Mouse (Mus musculus) fibroblast of lung, adult 2 months (primary cell): ENCODE results near the gene Rgs12.

Experiments
- DNase-seq: peaks from one replicate; pipeline ENCODE4 v3.0.0-alpha.2; 2011; ENCODE audit warnings: low read depth

The Rgs12 gene

DNA sequence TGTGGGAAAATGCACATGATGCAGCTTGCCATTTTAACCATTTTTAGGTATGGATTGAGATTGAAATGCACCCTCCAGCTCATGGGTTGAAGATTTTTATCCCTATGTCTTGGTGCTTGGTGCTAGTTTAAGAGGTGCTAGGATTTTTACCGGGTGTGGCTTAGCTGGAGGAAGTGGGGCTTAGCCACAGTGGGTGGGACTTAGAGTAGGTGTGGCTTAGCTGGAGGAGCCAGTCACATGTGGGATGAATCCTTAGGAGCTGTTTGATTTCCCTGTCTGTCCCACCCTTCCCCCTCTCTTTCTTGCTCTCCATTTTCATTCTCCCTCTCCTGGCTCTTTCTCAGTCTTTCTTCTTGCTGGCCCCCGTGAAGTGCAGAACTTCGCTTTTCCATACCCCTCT, 32.5 kb downstream of the Rgs12 start:
- no peak for DNase-seq

DNA sequence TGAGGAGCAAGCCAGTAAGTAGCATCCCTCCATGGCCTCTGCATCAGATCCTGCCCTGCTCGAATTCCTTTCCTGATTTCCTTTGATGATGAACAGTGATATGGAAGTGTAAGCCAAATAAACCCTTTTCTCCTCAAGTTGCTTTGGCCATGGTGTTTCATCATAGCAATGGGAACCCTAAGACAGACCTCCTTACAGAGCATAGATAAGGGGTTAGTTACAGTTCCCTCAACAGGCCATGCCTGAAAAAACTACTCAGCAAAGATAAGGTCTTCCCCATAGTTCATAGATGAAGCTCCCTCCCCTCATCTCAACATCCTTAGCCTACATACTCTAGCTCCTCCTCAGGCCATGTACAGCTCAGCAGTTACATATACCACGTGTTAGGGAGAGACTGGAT, 35.7 kb downstream of the Rgs12 start:
- no peak for DNase-seq

DNA sequence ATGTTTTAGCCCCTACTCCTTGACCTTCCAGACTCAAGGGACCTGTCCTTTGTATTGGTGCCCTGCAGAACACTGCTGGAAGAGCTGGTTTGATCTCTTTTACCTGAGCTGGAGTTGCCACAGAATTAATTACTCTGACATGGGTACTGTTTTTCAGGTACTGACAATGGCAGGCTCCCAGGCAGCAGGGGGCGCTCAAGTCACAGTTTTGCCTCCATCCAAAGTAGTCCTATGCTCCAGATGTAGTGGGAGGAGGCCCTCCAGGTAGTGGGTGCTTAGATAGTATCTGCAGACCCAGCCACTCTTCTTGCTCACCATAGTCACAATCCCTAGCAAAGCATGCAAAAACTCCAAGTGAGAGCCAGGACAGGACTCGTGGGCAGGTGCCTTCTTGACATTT, 36.6 kb downstream of the Rgs12 start:
- no peak for DNase-seq

DNA sequence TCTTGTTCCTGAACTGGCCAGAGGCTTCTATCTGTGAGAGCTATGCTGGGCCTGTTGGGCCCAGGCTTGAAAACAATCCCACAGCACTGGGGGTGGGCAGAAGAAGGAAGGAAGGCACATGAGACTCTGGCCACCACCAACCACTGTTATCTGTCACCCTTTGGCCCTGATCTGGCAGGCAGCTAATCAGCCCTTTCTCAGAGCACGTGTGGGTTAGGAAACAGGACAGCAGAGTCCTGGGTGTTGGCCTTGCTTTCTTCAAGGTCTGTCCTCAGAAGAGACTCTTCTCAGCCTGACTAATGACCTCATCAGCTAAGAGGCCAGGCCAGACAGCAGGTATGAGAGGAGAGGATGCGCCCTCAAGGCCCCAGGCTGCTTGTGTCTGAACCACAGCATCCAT, 38.2 kb downstream of the Rgs12 start:
- no peak for DNase-seq

DNA sequence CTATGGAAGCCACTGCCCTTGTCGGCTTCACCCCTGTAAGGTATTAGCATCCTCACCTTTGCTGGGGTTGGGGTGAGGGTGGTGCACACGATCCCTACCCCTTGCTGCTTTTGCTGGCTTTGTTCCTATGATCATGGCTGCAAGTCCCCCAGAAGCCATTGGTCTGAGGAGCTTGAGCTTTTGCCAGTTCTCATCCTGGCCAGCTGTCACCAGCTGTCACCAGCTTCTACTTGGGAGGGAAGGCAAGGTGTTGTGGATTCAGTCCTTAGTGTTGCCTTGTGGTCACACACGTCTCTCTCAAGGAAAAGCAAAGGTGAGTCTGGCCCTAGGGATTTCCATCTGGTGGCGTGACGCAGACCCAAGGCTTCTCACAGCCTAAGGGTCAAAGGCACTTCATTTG, 39.4 kb downstream of the Rgs12 start:
- no peak for DNase-seq

DNA sequence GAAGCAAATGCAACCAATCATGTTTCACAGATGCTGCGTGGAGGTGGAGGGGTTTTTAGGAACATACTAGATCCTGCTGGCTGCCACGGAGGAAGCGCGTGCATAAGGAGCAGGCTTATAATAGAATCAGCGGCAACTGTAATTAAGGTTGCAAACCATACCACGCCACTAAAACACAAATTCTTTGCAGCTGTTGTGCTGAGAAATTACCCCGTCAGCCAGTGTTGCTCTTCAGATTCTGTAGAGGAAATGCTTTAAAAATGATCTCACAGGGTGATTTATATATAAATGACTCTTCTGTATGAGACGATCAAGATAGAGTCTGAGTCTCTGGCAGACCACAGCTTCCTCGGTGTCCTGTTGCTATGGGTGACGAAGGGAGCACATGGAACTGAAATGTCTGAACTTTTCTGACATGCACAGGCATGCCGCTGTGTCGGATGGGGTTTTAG, 40.1 kb downstream of the Rgs12 start:
- DNase-seq = peak; percentile 42

DNA sequence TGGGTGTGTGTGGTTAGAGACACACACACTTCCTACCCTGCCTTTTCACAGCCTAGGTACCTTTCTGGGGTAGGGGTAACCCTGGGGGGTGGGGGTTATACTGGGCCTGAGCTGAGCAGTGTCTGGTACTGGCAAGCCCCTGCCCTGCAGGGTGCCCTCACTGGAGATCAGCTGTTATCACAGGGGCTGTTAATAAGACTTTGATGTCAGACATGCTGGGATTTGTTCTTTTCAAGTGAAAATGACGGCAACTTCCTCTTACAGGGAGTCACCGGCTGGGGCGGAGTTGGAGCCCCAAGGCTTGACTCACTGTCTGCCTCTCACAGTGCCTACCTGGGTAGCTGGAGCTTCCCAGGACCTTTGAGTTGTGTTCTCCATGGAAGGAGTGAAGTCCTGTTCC, 49.5 kb downstream of the Rgs12 start:
- no peak for DNase-seq

DNA sequence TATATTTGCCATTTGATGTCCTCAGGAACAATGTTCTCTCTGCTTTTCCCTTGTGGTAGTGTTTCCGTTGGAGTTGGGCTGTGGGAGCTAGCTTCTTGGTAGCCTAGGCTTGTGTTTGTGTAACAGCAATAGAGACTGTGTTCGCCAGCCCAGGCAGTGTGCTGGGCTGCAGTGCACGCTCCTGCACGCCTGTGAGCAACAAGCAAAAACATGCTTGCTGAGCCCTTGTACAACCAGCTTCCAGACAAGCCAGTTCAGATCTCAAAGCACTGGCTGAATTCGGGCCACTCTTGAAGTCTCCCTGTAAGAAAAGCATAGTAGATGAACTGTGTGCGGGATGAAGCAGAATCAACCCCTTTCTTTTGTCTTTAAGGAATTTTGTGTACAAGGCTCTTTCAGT, 50.0 kb downstream of the Rgs12 start:
- no peak for DNase-seq

DNA sequence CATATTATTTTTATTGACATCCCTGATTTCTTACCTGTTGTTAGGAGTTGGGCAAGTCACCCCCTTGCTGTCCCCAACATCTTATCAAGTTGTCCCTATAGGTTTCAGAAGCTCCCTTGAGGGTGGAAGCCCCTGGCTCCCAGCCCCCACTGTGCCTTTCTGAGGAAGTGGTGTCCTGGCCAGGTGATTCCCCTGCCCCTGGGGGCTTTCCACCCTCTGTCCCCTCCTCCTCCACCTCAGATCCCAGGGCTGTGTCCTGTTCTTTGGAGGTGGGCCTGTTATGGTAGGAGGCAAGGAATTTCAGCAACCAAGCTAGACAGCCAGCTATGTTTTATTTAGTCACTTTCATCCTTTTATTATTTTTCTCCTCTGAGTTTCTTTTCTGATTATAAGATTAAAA, 51.1 kb downstream of the Rgs12 start:
- no peak for DNase-seq

DNA sequence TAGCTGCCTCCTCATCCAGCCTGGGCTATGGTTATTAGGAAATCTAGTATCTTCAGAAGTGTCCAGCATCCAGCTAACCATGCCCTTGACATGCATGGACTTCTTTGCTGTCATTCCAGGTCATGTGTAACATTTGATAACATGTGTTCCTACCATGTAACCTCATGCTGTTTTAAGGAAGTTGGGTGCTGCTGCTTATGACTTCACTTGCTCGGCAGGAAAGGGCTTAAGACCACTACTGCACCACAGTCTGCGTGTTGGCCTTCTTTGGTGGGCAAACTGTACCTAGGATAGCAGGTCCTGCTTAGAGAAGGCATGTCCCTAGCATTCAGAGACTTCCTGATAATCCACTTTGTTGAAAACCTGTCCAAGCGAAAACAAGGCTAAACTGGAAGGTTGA, 51.9 kb downstream of the Rgs12 start:
- no peak for DNase-seq

DNA sequence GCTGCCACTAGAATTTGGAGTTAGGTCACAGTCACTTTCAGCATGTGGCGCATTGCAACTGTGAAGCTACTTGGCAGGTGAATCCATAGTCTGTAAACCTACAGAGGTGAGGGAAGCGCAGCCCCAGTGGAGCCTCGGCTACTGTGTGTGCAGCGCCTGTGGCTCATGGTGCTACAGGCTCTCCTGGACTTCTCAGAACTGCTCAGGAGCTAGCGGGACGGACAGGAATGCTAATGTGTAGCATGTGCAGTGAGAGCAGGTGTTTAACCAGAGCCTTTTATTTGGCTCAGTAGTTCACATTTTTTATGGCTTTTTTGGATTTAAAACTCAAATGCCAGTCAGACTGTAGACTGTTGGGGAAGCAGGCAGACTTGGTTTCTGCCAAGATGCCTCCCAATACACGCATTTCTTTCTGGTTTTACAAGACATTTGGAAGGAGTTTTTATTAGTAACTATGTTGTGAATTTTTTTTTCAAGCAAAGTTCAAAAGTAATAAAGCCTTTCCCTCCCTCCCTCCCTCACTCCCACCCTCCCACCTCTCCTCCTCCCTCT, 54.4 kb downstream of the Rgs12 start:
- DNase-seq = no peak

DNA sequence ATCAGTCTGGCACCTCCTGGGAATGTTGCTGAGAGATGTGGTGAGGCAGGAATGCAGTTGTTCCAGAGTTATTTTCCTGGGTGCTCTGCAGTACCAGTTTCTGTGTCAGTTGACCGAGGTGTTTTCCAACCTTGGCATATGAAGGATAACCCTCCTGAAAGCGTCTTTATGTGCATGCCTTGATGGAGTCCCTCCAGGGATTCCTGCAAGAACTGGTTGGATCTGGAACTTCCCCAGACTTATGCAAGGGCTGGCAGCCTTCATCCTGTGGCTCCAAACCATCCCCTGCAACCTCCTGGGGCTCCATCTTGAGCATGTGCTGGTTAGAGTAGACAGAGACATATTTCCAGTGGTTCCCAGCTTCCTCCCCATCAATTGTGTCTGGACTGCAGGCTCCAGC, 55.5 kb downstream of the Rgs12 start:
- DNase-seq = no peak

DNA sequence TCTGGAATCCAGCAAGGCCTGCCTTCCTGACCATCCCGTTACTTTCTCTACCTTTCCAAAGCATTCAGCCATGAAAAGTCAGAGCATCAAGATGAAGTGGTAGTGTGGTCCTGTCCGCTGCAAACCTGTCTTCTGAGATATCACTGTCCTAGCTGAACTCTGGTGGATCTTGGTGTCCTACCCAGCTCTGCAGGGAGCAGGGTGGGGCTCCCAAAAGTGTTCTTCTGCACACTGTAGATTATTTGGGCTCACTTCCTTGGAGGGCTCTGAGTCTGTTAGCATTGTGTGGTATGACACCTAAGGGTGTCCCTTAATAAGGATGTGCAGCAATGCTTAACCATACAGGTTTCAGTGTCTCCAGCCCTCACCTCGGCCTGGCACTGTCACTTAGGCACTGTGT, 56.4 kb downstream of the Rgs12 start:
- no peak for DNase-seq

DNA sequence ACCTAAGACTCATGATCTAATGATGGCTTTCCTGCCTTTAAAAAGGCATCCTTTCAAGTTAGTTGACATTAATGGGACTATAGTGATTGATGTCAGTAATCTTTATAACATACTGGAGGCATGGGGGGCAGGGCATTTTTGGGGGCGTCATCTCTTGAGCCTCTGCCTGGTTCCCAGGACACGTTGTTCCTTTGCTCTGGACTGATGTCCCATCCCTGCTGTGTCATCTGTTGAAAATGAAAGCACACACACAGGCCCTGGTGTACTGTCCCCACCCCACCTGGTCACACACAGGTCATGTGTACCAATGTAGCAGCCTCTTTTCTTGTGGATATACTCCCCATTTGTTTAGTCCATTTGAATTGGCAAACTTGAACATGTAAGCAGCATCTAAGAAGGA, 57.4 kb downstream of the Rgs12 start:
- DNase-seq = no peak

DNA sequence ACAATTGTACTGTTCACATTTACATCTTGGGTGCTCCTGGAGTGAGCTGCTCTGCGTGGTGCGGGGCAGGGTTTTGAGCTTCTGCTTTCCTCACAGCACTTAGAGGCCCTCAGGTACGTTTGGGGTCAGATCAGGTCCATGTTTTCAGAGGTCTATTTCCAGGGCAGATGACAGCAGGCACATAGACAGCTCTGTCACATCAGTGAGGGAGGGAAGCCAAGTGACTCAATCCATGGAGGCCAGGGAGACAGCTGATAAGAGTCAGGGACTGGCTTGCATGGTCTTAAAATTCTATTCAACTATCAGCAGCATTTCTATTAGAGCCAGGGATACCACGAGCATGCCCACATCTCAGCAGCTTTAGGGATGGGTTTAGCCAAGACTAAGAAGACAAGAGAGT, 59.9 kb downstream of the Rgs12 start:
- DNase-seq = no peak

DNA sequence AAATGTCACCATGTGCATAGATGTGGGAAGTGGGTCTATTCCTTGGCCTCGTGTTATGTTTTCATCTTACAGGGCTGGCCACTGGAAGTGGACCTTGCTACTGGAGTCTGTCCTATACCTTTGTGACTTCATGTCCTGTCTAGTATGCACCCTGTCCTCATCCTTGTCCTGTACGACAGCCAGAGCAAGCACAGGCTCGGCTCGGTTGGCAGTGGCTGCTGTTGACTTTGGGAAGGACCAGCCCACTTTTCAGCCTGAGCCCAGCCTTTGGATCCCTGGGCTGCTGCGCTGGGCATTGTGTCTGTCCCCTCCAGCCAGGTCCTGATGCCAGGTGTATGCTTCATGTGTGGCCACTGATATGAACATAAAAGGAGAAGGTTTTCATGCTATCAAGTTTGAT, 61.4 kb downstream of the Rgs12 start:
- no peak for DNase-seq

DNA sequence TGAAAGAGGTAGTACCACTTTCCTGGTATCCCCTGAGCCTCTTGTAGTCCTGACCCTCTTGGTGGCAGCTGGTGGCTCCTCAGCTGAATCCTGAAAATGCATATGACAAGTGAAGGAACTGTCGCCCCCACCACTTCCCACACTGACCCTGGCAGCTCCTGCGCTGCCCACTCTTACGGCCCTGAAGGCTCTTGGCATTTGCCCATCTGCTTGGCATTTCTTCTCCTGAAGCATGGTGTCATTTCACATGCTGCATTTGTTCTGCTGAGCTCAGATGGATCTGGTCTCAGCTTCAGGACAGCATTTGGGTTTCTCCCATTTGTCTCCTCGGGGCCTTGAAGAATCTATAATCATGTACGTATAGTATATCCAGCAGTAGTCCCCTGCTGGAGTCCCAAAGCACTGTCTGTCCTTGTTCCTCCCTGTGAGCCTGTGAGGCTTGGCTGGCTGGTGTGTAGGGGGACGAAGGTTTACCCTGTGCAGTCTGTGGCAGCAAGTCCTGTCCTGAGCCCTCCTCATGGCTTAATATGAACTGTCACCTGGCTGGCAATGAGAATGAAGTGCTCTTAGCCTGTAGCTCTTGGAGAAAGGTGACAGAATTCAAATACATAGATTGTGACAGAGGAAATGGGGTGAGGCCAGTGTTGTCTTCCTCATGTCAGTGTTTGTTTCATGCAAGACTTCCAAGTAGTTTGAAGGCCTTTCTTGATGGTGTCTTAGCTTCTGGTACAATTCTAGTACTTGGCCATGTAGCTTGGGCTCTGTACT, 62.1 kb downstream of the Rgs12 start:
- DNase-seq = no peak

DNA sequence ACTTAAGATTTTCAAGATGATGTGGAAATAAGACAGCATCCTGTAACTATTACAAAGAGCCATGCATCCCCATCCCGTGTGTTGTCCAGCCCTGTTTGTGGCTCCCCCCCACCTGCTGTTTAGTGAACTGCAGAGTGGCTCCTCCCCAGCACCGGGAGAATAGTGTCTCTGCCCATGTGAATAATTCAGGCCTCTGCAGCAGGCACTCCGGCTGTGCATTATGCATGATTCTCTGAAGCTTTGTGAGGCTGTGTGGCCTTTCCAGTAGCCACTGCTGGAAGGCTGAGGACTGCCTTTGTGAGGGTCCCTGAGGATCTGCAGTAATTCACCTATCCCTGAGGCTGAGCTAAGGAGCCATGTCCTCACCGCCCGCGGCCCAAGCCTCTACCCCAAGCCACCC, 64.8 kb downstream of the Rgs12 start:
- no peak for DNase-seq

DNA sequence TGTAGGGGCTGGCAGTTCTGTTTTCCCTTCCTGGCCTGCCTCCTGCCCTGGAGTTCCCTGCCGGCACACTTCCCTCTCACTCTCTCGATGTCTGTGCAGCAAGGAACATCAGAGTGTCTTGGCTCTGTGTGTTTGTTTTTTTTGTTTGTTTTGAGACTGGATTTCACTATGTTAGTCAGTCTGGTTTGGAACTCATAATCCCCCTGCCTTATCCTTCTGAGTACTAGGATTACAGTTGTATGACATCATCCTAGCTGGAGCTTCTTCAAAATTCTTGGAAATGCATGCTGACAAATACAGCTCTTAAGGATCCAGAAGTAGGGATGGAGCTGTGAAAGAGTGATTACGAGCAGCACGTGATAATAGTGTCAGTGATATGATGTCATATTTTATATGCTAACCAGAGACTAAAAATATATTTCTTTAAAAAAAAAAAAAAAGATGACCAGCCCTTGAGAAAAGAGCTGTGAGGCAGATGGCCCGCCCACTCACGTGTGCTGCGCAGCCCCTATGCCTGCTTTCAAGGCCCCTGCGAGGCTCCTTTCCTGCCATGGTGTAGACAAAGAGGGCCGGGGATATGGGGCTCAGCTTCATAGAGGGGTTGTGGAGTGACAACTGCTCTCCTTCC, 70.5 kb downstream of the Rgs12 start:
- DNase-seq = no peak

DNA sequence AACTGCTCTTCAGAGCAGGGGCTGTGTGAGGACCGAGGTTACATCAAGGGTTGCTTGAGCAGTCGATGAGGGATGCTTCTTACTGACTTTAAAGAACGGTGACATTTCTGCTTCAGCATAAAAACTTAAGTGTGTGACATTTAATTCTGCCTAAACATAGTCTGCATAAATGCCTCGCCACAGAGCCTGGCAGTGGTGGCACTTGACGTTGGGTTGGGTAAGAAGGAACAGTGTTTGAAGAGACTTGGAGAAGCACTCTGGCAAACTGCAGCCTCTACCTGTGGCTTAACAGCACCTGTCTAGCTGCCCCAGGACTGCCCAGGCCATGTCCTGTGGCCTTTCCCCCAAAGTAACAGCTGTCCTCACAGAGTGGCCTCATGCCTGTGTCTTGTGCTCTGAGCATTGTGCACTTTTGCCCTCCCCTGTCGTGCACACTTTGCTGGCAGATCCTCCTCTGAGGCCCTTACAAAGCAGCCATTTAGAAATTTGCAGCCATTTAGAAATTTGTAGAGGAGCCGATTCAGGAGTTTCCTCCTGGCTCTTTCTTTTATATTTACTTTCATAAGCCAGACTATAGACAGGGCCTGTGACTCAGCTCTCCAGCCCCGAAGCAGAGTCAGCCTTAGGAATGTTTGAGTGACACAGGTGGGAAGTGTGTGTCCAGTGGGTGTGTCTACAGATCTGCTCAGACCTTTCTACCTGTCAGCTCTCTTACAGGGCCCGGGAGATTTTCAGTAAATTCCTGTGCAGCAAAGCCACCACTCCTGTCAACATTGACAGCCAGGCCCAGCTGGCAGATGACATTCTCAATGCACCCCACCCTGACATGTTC, 71.4 kb downstream of the Rgs12 start:
- no peak for DNase-seq

DNA sequence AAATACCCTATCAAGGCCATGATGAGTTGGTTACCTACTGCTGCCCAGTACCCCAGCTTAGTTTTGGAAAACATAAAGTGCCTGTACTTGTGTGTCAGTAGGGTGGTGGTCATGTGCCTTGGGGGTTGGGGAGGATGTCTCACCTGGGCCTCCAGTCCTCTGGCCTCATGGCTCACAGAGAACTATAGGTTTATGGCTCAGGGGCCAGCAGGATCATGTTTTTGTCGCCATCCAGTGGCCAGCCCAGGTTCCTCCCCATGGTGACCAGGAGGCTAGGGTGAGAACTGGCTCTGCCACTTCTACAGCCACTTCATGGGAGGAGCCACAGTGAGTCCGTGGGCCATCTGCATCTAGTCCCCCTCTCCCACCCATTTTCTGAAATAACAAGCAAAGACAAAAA, 75.7 kb downstream of the Rgs12 start:
- DNase-seq = no peak

DNA sequence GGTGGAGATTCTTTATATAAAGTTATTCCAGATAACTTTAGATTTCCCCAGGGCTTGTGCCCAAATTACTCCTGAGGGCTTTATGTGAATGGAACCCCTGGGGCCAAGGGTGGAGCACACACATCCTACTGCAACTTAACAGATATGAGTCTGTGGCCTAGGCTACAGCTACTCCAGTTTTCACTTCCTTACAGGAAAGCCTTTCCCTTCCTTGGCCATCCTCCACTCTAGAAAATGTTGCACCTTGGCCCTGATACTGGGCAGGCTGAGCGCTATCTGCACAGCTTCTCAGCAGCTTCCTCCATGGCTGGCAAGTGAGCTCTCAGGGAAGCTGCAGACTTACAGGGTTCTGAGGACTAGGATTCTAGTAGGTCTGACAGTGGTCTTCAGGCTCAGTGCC, 80.1 kb downstream of the Rgs12 start:
- no peak for DNase-seq

DNA sequence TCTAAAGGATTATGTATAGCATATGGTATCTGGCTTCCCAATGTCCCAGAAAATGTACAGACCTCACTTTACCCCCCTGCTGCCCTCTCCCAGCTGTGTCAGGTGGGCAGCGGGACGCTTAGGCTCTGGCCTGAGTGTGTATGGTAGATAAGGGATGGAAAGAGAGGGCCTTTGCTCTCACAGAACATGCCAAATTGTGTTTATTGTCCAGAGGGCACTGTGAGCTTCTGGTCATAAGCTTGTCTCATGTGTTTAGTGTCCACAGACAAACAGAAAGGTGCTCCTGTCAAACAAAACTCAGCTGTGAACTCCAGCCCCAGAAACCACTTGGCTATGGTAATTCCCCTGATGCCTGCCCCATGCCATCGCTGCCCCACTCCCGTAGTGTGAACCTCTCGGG, 80.5 kb downstream of the Rgs12 start:
- DNase-seq = no peak
